Mouse (Mus musculus) cortical plate, adult 2 months (tissue): Measurements from ENCODE around the gene Odc1.

ENCODE experiments used
- CTCF ChIP-seq: fragments of 200-500 bp; IDR thresholded peaks from 2 replicates; pipeline ENCODE4 v1.5.1; 2011; ENCODE audit warnings: mild to moderate bottlenecking, control low read depth, low read length; ENCODE audit not compliant: insufficient read depth; ENCODE audit errors: extremely low read depth
- POLR2A ChIP-seq: fragments of 200-500 bp; IDR thresholded peaks from 2 replicates; pipeline ENCODE4 v1.6.1; 2011; ENCODE audit warnings: mild to moderate bottlenecking, low read length, control low read depth; ENCODE audit not compliant: insufficient read depth; ENCODE audit errors: extremely low read depth

GRCm38 (mm10) chr12:17529180-17529579 lies 15.4 kb upstream of the Odc1 start:
- no peak for TF ChIP-seq POLR2A
- no peak for TF ChIP-seq CTCF
